Mouse (Mus musculus) neutrophil, adult 5-6 weeks (primary cell): ENCODE results near the gene Pop7. TPM values are rescaled to one million over a fixed set of nuclear protein-coding genes. Genes with fewer than 3 reads are reported as not detected.

Experiments used
- ATAC-seq: fragments of 151-379, 151-347 bp; 2 replicates; pipeline ENCODE4 v1.8.0; 2017; ENCODE audit warnings: mild to moderate bottlenecking, moderate TSS enrichment; ENCODE audit not compliant: insufficient number of reproducible peaks, poor library complexity, low FRiP score, severe bottlenecking; ENCODE audit errors: extremely low read depth
- total RNA-seq: library from RNA; stranded (forward); fragments of 200-1000 nt; gene quantifications from 2 replicates; pipeline ENCODE4 v1.2.3, GENCODE M21; 2017

Pop7 gene
- total RNA-seq: 16.0 and 20.0 TPM in 2 replicates

- peak; percentile 88 for ATAC-seq
Measured at GRCm38 (mm10) chr5:137501709-137502666, at the start of gene Pop7. Pop7 (minus strand) TSS chr5:137502518.

GRCm38 (mm10) chr5:137551119-137551518 is 48.8 kb upstream of the Pop7 start:
- peak; percentile 36; the same call in 1 of the 2 replicates for ATAC-seq

- ATAC-seq: no peak
Measured at GRCm38 (mm10) chr5:137549840-137550239, 47.5 kb upstream of the Pop7 start.

GRCm38 (mm10) chr5:137545596-137545995 is 43.3 kb upstream of the Pop7 start:
- ATAC-seq: no peak

- ATAC-seq: no peak
Measured at GRCm38 (mm10) chr5:137544926-137545325, 42.6 kb upstream of the Pop7 start.

GRCm38 (mm10) chr5:137541768-137542540 is 39.6 kb upstream of the Pop7 start:
- no peak for ATAC-seq

GRCm38 (mm10) chr5:137540991-137541390 is 38.7 kb upstream of the Pop7 start:
- ATAC-seq: no peak

- ATAC-seq: no peak
Measured at GRCm38 (mm10) chr5:137539291-137539801, 37.0 kb upstream of the Pop7 start.

- no peak for ATAC-seq
Measured at GRCm38 (mm10) chr5:137537461-137537860, 35.1 kb upstream of the Pop7 start.

- ATAC-seq: no peak
Measured at GRCm38 (mm10) chr5:137535318-137535717, 33.0 kb upstream of the Pop7 start.

GRCm38 (mm10) chr5:137534762-137535161 is 32.4 kb upstream of the Pop7 start:
- ATAC-seq: no peak

GRCm38 (mm10) chr5:137533117-137533827 is 31.0 kb upstream of the Pop7 start, which contains the start of the genes Epo and Gnb2:
Epo (minus strand) TSS chr5:137533242.
Gnb2 (minus strand) TSS chr5:137533510.
- ATAC-seq: peak; percentile 75

GRCm38 (mm10) chr5:137532808-137533116 is 30.4 kb upstream of the Pop7 start:
- ATAC-seq: no peak

GRCm38 (mm10) chr5:137532131-137532807 is 30.0 kb upstream of the Pop7 start:
- no peak for ATAC-seq

- ATAC-seq: no peak
Measured at GRCm38 (mm10) chr5:137531414-137532130, 29.3 kb upstream of the Pop7 start.

- peak; percentile 57 for ATAC-seq
Measured at GRCm38 (mm10) chr5:137530588-137531413, 28.5 kb upstream of the Pop7 start.

- ATAC-seq: no peak
Measured at GRCm38 (mm10) chr5:137530075-137530474, 27.8 kb upstream of the Pop7 start.
